Mouse (Mus musculus) spleen, postnatal 0 days (tissue): Measurements from ENCODE around the gene Ubqln5. TPM values are rescaled to one million over a fixed set of nuclear protein-coding genes. Genes with fewer than 3 reads are reported as not detected.

Experiments used
- polyA plus RNA-seq: library from polyadenylated mRNA; unstranded; fragments of >200 nt; fragmentation: Nextera tagmentation; extraction: Ambion mirVana; gene quantifications from 2 replicates; pipeline ENCODE4 v1.2.1, GENCODE M21; 2015

Ubqln5 gene
- polyA plus RNA-seq = not detected in 2 replicates

GRCm38 (mm10) chr7:104129726-104130125 lies at the start of gene Ubqln5:
Gene Ubqln5 (minus strand): TSS chr7:104129826.

GRCm38 (mm10) chr7:104150456-104150855 lies 20.8 kb upstream of the Ubqln5 start, which contains the start of gene Ubqlnl:
Gene Ubqlnl (minus strand): TSS chr7:104150556.

GRCm38 (mm10) chr7:104143179-104143578 lies 13.6 kb upstream of the Ubqln5 start, which contains the start of gene Ubqln3:
Gene Ubqln3 (minus strand): TSS chr7:104143279.

GRCm38 (mm10) chr7:104137305-104137704 lies 7.7 kb upstream of the Ubqln5 start, which contains the start of gene Olfr643:
Gene Olfr643 (minus strand): TSS chr7:104137405.

GRCm38 (mm10) chr7:104104757-104104972 lies 25.0 kb downstream of the Ubqln5 start, which contains the start of gene Olfr646:
Gene Olfr646 (plus strand): TSS chr7:104104873.

GRCm38 (mm10) chr7:104085365-104085764 lies 44.3 kb downstream of the Ubqln5 start, which contains the start of gene Olfr645:
Gene Olfr645 (minus strand): TSS chr7:104085465.

Other genes starting within 250 kb of the Ubqln5 start
- gene Olfr66, start 243.6 kb downstream of the Ubqln5 start, polyA plus RNA-seq = not detected in 2 replicates
- 0.02 TPM in 1 of 2 replicates, not detected in the other for gene Olfr64, start 235.3 kb downstream of the Ubqln5 start, polyA plus RNA-seq
- gene Olfr65, start 226.3 kb downstream of the Ubqln5 start, polyA plus RNA-seq = not detected in 2 replicates
- gene Olfr631, start 201.0 kb downstream of the Ubqln5 start, polyA plus RNA-seq = not detected in 2 replicates
- 0.07 TPM in 1 of 2 replicates, not detected in the other for gene Olfr632, start 195.5 kb downstream of the Ubqln5 start, polyA plus RNA-seq
- gene Olfr633, start 185.4 kb downstream of the Ubqln5 start, polyA plus RNA-seq = not detected in 2 replicates
- not detected in 2 replicates for gene Olfr635, start 158.7 kb downstream of the Ubqln5 start, polyA plus RNA-seq
- gene Olfr638, start 131.1 kb downstream of the Ubqln5 start, polyA plus RNA-seq = not detected in 2 replicates
- not detected in 2 replicates for gene Olfr639, start 112.5 kb downstream of the Ubqln5 start, polyA plus RNA-seq
- gene Olfr640, start 104.3 kb downstream of the Ubqln5 start, polyA plus RNA-seq = not detected in 2 replicates
- not detected in 2 replicates for gene Olfr641, start 94.4 kb downstream of the Ubqln5 start, polyA plus RNA-seq
- not detected in 2 replicates for gene Olfr642, start 77.2 kb downstream of the Ubqln5 start, polyA plus RNA-seq
- not detected in 2 replicates for gene 4930516K23Rik, start 68.4 kb downstream of the Ubqln5 start, polyA plus RNA-seq
- gene Olfr644, start 58.0 kb downstream of the Ubqln5 start, polyA plus RNA-seq = not detected in 2 replicates
- not detected in 2 replicates for gene Olfr645, start 44.4 kb downstream of the Ubqln5 start, polyA plus RNA-seq
- not detected in 2 replicates for gene Olfr646, start 25.0 kb downstream of the Ubqln5 start, polyA plus RNA-seq
- not detected in 2 replicates for gene Olfr643, start 7.6 kb upstream of the Ubqln5 start, polyA plus RNA-seq
- gene Ubqln3, start 13.5 kb upstream of the Ubqln5 start, polyA plus RNA-seq = not detected in 2 replicates
- gene Ubqlnl, start 20.7 kb upstream of the Ubqln5 start, polyA plus RNA-seq = not detected in 2 replicates
- gene Olfm5, start 35.0 kb upstream of the Ubqln5 start, polyA plus RNA-seq = 0.07 TPM in 1 of 2 replicates, not detected in the other
- 0.08 and 0.15 TPM in 2 replicates for gene Olfr648, start 53.6 kb upstream of the Ubqln5 start, polyA plus RNA-seq
- not detected in 2 replicates for gene Olfr649, start 66.2 kb upstream of the Ubqln5 start, polyA plus RNA-seq
- gene Trim6, start 89.0 kb upstream of the Ubqln5 start, polyA plus RNA-seq = 0.65 and 1.2 TPM in 2 replicates
- 5.6 and 7.4 TPM in 2 replicates for gene Trim34a, start 114.6 kb upstream of the Ubqln5 start, polyA plus RNA-seq
- gene Trim5, start 158.3 kb upstream of the Ubqln5 start, polyA plus RNA-seq = 2.3 and 2.9 TPM in 2 replicates
- 13.9 and 19.1 TPM in 2 replicates for gene Trim12a, start 185.6 kb upstream of the Ubqln5 start, polyA plus RNA-seq
- 0.13 TPM in 1 of 2 replicates, not detected in the other for gene Trim34b, start 199.6 kb upstream of the Ubqln5 start, polyA plus RNA-seq
- 5.1 and 7.7 TPM in 2 replicates for gene Trim12c, start 223.5 kb upstream of the Ubqln5 start, polyA plus RNA-seq
- 6.6 and 7.3 TPM in 2 replicates for gene Trim30b, start 240.1 kb upstream of the Ubqln5 start, polyA plus RNA-seq